ENCODE assay signal across 12 mouse cellular contexts in genomic region chr16:26400971-26401370, GRCm38 (mm10). TPM values are rescaled to one million over a fixed set of nuclear protein-coding genes. Genes with fewer than 3 reads are reported as not detected.
DNase-seq lines count a peak whose midpoint lies in the region; ATAC-seq lines count a peak whose summit lies in the region.
"Had no signal": no experiment of that assay in that cellular context is flagged by ENCODE, and none has a peak within 500 bp of the region (broad histone marks: within the 10 kb centered on the region; RNA-seq: fewer than 3 reads in every experiment).

No protein-coding gene starts in this region.

- WGBS in midbrain, embryonic 13.5 days: 56% methylated on average over 3 of the region's 3 CpGs

- H3K4me2 ChIP-seq in midbrain, embryonic 13.5 days (replicated peaks): no peak overlapping the region
- H3K4me2 ChIP-seq: heart, embryonic 15.5 days; neural tube, embryonic 12.5 days had no signal

- H3K9me3 ChIP-seq in midbrain, embryonic 13.5 days: no peaks in the 10 kb centered on the region
- H3K9me3 ChIP-seq: heart, embryonic 15.5 days; neural tube, embryonic 12.5 days had no signal

- H3K4me3 ChIP-seq in midbrain, embryonic 13.5 days (replicated peaks): no peak overlapping the region
- H3K4me3 ChIP-seq: heart, embryonic 15.5 days; megakaryocyte, embryonic 14.5 days; neural tube, embryonic 12.5 days had no signal

- DNase-seq in gastrocnemius, postnatal 25 days: peak; percentile 5
- DNase-seq in gastrocnemius, adult 8-10 months (ENCODE audit: low spot score in 2 of 2): no peak
- DNase-seq in ovary, adult 18-20 months (ENCODE audit: low spot score): peak; percentile 6
- no peak for DNase-seq in ovary, postnatal 10 days (ENCODE audit: low spot score)
- DNase-seq in fibroblast of lung, adult 2 months (ENCODE audit: low read depth): peak; percentile 55
- DNase-seq in skeletal muscle tissue, adult 2 months (ENCODE audit: low read depth, low spot score): peak; percentile 5
- no peak for DNase-seq in thymus, postnatal 25 days
- DNase-seq: liver had no signal

- H3K9ac ChIP-seq in midbrain, embryonic 13.5 days (replicated peaks): no peak overlapping the region
- H3K9ac ChIP-seq: heart, embryonic 15.5 days; neural tube, embryonic 12.5 days had no signal

- no peaks in the 10 kb centered on the region for H3K36me3 ChIP-seq in midbrain, embryonic 13.5 days
- H3K36me3 ChIP-seq: heart, embryonic 15.5 days; neural tube, embryonic 12.5 days had no signal

- ATAC-seq in midbrain, embryonic 13.5 days: no peak

- no peaks in the 10 kb centered on the region for H3K4me1 ChIP-seq in midbrain, embryonic 13.5 days (replicated peaks)
- H3K4me1 ChIP-seq: megakaryocyte, embryonic 14.5 days; neural tube, embryonic 12.5 days had no signal

- no peak overlapping the region for H3K27ac ChIP-seq in midbrain, embryonic 13.5 days
- H3K27ac ChIP-seq: heart, embryonic 15.5 days; neural tube, embryonic 12.5 days had no signal

- no peaks in the 10 kb centered on the region for H3K27me3 ChIP-seq in midbrain, embryonic 13.5 days
- H3K27me3 ChIP-seq: heart, embryonic 15.5 days; megakaryocyte, embryonic 14.5 days; neural tube, embryonic 12.5 days had no signal

RNA-seq across cellular contexts. Expression of gene Cldn1, which starts 29.3 kb away (rescaled TPM):
- total RNA-seq in gastrocnemius, postnatal 25 days (2021): 1 to 10 TPM; 2.3 to 2.9 TPM
- 1 to 10 TPM in 2 of 4 experiments, under 1 TPM in 2; 0.82 to 1.6 (median 1.1) TPM for total RNA-seq in gastrocnemius, adult 8-10 months (2022)
- 2.1 and 3.2 TPM in 2 replicates for polyA plus RNA-seq in midbrain, embryonic 13.5 days (2015; fragmentation: Nextera tagmentation; extraction: Ambion mirVana)

Comparison
In these comparisons a context has a peak if more than half of its experiments do, and no peak if none do; other contexts are left out.
1. DNase-seq: peak in gastrocnemius, postnatal 25 days (single experiment), ovary, adult 18-20 months (single experiment), fibroblast of lung, adult 2 months (single experiment) and skeletal muscle tissue, adult 2 months (single experiment); none in gastrocnemius, adult 8-10 months (0 of 2), ovary, postnatal 10 days (single experiment) and thymus, postnatal 25 days (single experiment).